Mouse (Mus musculus) stomach, embryonic 16.5 days (tissue): Measurements from ENCODE around the gene Dnah5. TPM values are rescaled to one million over a fixed set of nuclear protein-coding genes. Genes with fewer than 3 reads are reported as not detected.

ENCODE experiments used
- ATAC-seq: fragments of 200-750 bp; cut with Nextera tagmentation; 2 replicates; pipeline ENCODE4 v1.8.0; 2017; ENCODE audit warnings: moderate number of reproducible peaks, moderate TSS enrichment; ENCODE audit not compliant: insufficient read depth, low FRiP score
- H3K27ac ChIP-seq: fragments of 300-500 bp; sonication (generic); 2 replicates; pipeline ENCODE4 v1.5.1; 2014; ENCODE audit warnings: low read length
- H3K27me3 ChIP-seq: fragments of 300-500 bp; sonication (generic); 2 replicates; pipeline ENCODE4 v1.6.1; 2014; ENCODE audit warnings: low read length, control low read depth, mixed read lengths; ENCODE audit not compliant: control insufficient read depth, insufficient read depth
- H3K36me3 ChIP-seq: fragments of 300-500 bp; sonication (generic); 2 replicates; pipeline ENCODE4 v1.6.1; 2014; ENCODE audit warnings: low read length; ENCODE audit not compliant: control insufficient read depth, insufficient read depth
- H3K4me1 ChIP-seq: fragments of 300-500 bp; sonication (generic); 2 replicates; pipeline ENCODE4 v1.6.1; 2014; ENCODE audit warnings: low read length, control low read depth, mixed read lengths; ENCODE audit not compliant: control insufficient read depth, insufficient read depth
- H3K4me2 ChIP-seq: fragments of 300-500 bp; sonication (generic); 2 replicates; pipeline ENCODE4 v1.6.1; 2014; ENCODE audit warnings: low read depth, low read length, mixed read lengths
- H3K4me3 ChIP-seq: fragments of 300-500 bp; sonication (generic); replicated peaks from 2 replicates; pipeline ENCODE4 v1.5.1; 2014; ENCODE audit warnings: mild to moderate bottlenecking, low read length
- H3K9ac ChIP-seq: fragments of 300-500 bp; sonication (generic); 2 replicates; pipeline ENCODE4 v1.6.1; 2014; ENCODE audit warnings: low read length
- H3K9me3 ChIP-seq: fragments of 300-500 bp; sonication (generic); replicated peaks from 2 replicates; pipeline ENCODE4 v1.6.1; 2016; ENCODE audit warnings: low read length, control low read depth; ENCODE audit not compliant: control insufficient read depth
- WGBS: fragments of 180-500 bp; shearing (Covaris S2); extraction: QIAGEN DNeasy Blood & Tissue Kit; methylation state at CpG from one replicate; pipeline ENCODE4 v1.1.7; 2014; 5-methylcytosine and 5-hydroxymethylcytosine counted together
- polyA plus RNA-seq: library from polyadenylated mRNA; unstranded; fragments of >200 nt; fragmentation: Nextera tagmentation; extraction: Ambion mirVana; gene quantifications from 2 replicates; pipeline ENCODE4 v1.2.1, GENCODE M21; 2015

Gene Dnah5
- polyA plus RNA-seq, 1 experiment from 2014 or later = 0.04 TPM

GRCm38 (mm10) chr15:28473749-28474390, 270.3 kb downstream of the Dnah5 start:
- no peak for ATAC-seq
- Histone ChIP-seq H3K9me3 (no peaks in the 10 kb centered on the region), H3K9ac (no peak overlapping the region), H3K36me3 (no peaks in the 10 kb centered on the region), H3K27ac (no peak overlapping the region), H3K4me2 (no peak overlapping the region), H3K27me3 (no peaks in the 10 kb centered on the region), H3K4me3 (no peak overlapping the region), H3K4me1 (no peaks in the 10 kb centered on the region)
- 50% methylated on average over 6 of the region's 6 CpGs for WGBS

- Histone ChIP-seq H3K4me3 (no peak overlapping the region), H3K27me3 (no peaks in the 10 kb centered on the region), H3K36me3 (no peaks in the 10 kb centered on the region), H3K27ac (no peak overlapping the region), H3K4me1 (no peaks in the 10 kb centered on the region), H3K9ac (no peak overlapping the region), H3K4me2 (no peak overlapping the region), H3K9me3 (no peaks in the 10 kb centered on the region)
- WGBS = 43% methylated on average over 4 of the region's 4 CpGs
- ATAC-seq = no peak
Observed at GRCm38 (mm10) chr15:28502820-28503219, 299.3 kb downstream of the Dnah5 start.

- Histone ChIP-seq H3K4me1 (no peaks in the 10 kb centered on the region), H3K9ac (no peak overlapping the region), H3K4me3 (no peak overlapping the region), H3K27ac (no peak overlapping the region), H3K4me2 (no peak overlapping the region), H3K9me3 (no peaks in the 10 kb centered on the region), H3K36me3 (no peaks in the 10 kb centered on the region), H3K27me3 (no peaks in the 10 kb centered on the region)
- ATAC-seq = no peak
- 73% methylated on average over 4 of the region's 4 CpGs for WGBS
Observed at GRCm38 (mm10) chr15:28515176-28515575, 311.6 kb downstream of the Dnah5 start.

Other genes starting within 250 kb of the Dnah5 start
- gene Trio, start 177.9 kb upstream of the Dnah5 start, polyA plus RNA-seq = 22.0 and 22.9 TPM in 2 replicates